Mouse (Mus musculus) gonadal fat pad, adult 2 months (tissue): ENCODE results near the gene Prune1. TPM values are rescaled to one million over a fixed set of nuclear protein-coding genes. Genes with fewer than 3 reads are reported as not detected.
A peak's percentile ranks its signal among the peaks of the same experiment; 100 is the strongest.

Experiments
- DNase-seq: peaks from one replicate; pipeline ENCODE4 v3.0.0-alpha.2; 2012; ENCODE audit warnings: low read depth
- polyA plus RNA-seq: library from polyadenylated mRNA; depleted of rRNA; stranded (reverse); fragments of >200 nt; gene quantifications from 2 replicates; pipeline ENCODE4 v1.2.3, GENCODE M21; 2012

Prune1 gene
- polyA plus RNA-seq, 1 experiment = 28.2 TPM

GRCm38 (mm10) chr3:95276428-95276934 lies 5.4 kb downstream of the Prune1 start:
- DNase-seq = no peak

GRCm38 (mm10) chr3:95275161-95275560 lies 6.7 kb downstream of the Prune1 start:
- DNase-seq = no peak

GRCm38 (mm10) chr3:95274453-95274852 lies 7.4 kb downstream of the Prune1 start:
- DNase-seq = no peak

GRCm38 (mm10) chr3:95273471-95273870 lies 8.4 kb downstream of the Prune1 start:
- no peak for DNase-seq

- DNase-seq = no peak
These were observed 11.0 kb downstream of the Prune1 start for GRCm38 (mm10) chr3:95270766-95271364.

GRCm38 (mm10) chr3:95269789-95270188 lies 12.1 kb downstream of the Prune1 start:
- no peak for DNase-seq

GRCm38 (mm10) chr3:95267855-95268254 lies 14.0 kb downstream of the Prune1 start:
- DNase-seq = no peak

- no peak for DNase-seq
These were observed 15.8 kb downstream of the Prune1 start for GRCm38 (mm10) chr3:95266052-95266451.

- DNase-seq = no peak
These were observed 17.2 kb downstream of the Prune1 start for GRCm38 (mm10) chr3:95264724-95265123.

- DNase-seq = no peak
These were observed 18.7 kb downstream of the Prune1 start for GRCm38 (mm10) chr3:95263089-95263739.

- no peak for DNase-seq
These were observed 19.9 kb downstream of the Prune1 start for GRCm38 (mm10) chr3:95261975-95262374.

- DNase-seq = no peak
These were observed 24.9 kb downstream of the Prune1 start for GRCm38 (mm10) chr3:95256931-95257330.

GRCm38 (mm10) chr3:95250783-95251424 lies 31.0 kb downstream of the Prune1 start, which contains the start of gene Bnipl:
Bnipl (minus strand) TSS chr3:95251193.
- no peak for DNase-seq

- no peak for DNase-seq
These were observed 31.5 kb downstream of the Prune1 start for GRCm38 (mm10) chr3:95250361-95250760.

- no peak for DNase-seq
These were observed 34.1 kb downstream of the Prune1 start for GRCm38 (mm10) chr3:95247660-95248336.

GRCm38 (mm10) chr3:95246465-95247231 lies 35.2 kb downstream of the Prune1 start:
- peak; percentile 84 for DNase-seq

- DNase-seq = no peak
These were observed 38.8 kb downstream of the Prune1 start for GRCm38 (mm10) chr3:95243086-95243485.

GRCm38 (mm10) chr3:95241498-95241897 lies 40.4 kb downstream of the Prune1 start, which contains the start of gene Gm128:
Gm128 (minus strand) TSS chr3:95241598.
- no peak for DNase-seq

GRCm38 (mm10) chr3:95240900-95241299 lies 41.0 kb downstream of the Prune1 start:
- no peak for DNase-seq

GRCm38 (mm10) chr3:95239971-95240370 lies 41.9 kb downstream of the Prune1 start:
- no peak for DNase-seq

GRCm38 (mm10) chr3:95239022-95239421 lies 42.9 kb downstream of the Prune1 start:
- DNase-seq = no peak
